ENCODE assay signal across 20 mouse cellular contexts in the genomic region with DNA sequence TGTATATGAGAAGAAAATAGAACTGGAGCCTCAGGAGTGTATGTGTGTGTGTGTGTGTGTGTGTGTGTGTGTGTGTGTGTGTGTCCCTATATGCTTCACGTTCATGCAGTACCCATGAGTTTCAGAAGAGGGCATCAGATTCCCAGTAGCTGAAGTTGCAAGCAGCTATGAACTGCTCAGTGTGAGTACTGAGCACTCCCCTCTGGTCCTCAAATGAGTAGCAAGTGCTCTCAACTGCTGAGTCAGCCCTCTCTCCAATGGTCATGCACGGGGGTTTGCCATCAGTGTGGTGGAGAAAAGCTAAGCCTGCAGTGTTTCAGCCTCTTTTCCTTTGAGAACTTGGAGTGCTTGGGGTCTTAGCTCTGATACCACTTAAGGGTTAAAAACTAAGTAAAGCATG.
DNase-seq lines count a peak whose midpoint lies in the region; ATAC-seq and TF ChIP-seq lines count a peak whose summit lies in the region.
"Had no signal": no experiment of that assay in that cellular context is flagged by ENCODE, and none has a peak within 500 bp of the region (broad histone marks: within the 10 kb centered on the region; RNA-seq: fewer than 3 reads in every experiment).

No protein-coding gene starts in this region.

- no peak for TF ChIP-seq CTCF in heart, adult 2 months (IDR thresholded peaks at IDR 0.05)
- TF ChIP-seq CTCF in liver, postnatal 0 days (IDR thresholded peaks at IDR 0.05; ENCODE audit: low read depth), result no peak
- peak in 1 of 2 experiments; percentile 51; a peak in 2 of 4 replicates for TF ChIP-seq CTCF in CH12.LX (conservative IDR thresholded peaks at IDR 0.05 in 1 of 2, IDR thresholded peaks at IDR 0.05 in 1 of 2; ENCODE audit: low read depth in 2 of 2, low read length in 2 of 2)

- no peaks in the 10 kb centered on the region for H3K36me3 ChIP-seq in heart, embryonic 12.5 days
- peaks cover 14% of the 10 kb centered on the region for H3K36me3 ChIP-seq in heart, adult 2 months (ENCODE audit: control insufficient read depth, insufficient read depth, low read length)
- H3K36me3 ChIP-seq in liver, embryonic 12.5 days, result no peaks in the 10 kb centered on the region
- H3K36me3 ChIP-seq in liver, postnatal 0 days (replicated peaks; ENCODE audit: insufficient read depth, low read length), result no peaks in the 10 kb centered on the region
- H3K36me3 ChIP-seq in CH12.LX (replicated peaks in 1 of 2; ENCODE audit: control insufficient read depth in 1 of 2, insufficient read depth in 1 of 2, low read length in 1 of 2), result peaks cover 0 to 27% of the 10 kb centered on the region in 2 experiments
- H3K36me3 ChIP-seq in liver, embryonic 16.5 days (ENCODE audit: control insufficient read depth, insufficient read depth), result no peaks in the 10 kb centered on the region
- H3K36me3 ChIP-seq: embryonic facial prominence, embryonic 12.5 days; limb, embryonic 12.5 days had no signal

- no peaks in the 10 kb centered on the region for H3K27me3 ChIP-seq in heart, embryonic 12.5 days (replicated peaks)
- H3K27me3 ChIP-seq in heart, adult 2 months (ENCODE audit: control insufficient read depth, insufficient read depth, low read length), result no peaks in the 10 kb centered on the region
- H3K27me3 ChIP-seq in liver, embryonic 12.5 days (replicated peaks), result no peaks in the 10 kb centered on the region
- no peaks in the 10 kb centered on the region for H3K27me3 ChIP-seq in liver, postnatal 0 days (ENCODE audit: insufficient read depth, low read length)
- H3K27me3 ChIP-seq in CH12.LX (replicated peaks), result no peaks in the 10 kb centered on the region
- no peaks in the 10 kb centered on the region for H3K27me3 ChIP-seq in liver, embryonic 16.5 days (ENCODE audit: control insufficient read depth, insufficient read depth, low read depth, low read length)
- H3K27me3 ChIP-seq: embryonic facial prominence, embryonic 12.5 days; limb, embryonic 12.5 days had no signal

- in situ Hi-C loops in CH12.LX (cut with MboI; ENCODE audit: low pct_ligation_motif_present, low pct_unique_long_range_greater_than_20kb, low sequenced_read_pairs), result no loop called here

- no peak for TF ChIP-seq POLR2A in heart, adult 2 months (IDR thresholded peaks at IDR 0.05; ENCODE audit: insufficient read depth, low read depth, low read length)
- TF ChIP-seq POLR2A in CH12.LX (IDR thresholded peaks at IDR 0.05; ENCODE audit: low read depth, low read length), result no peak

- peaks cover 6% of the 10 kb centered on the region for H3K79me2 ChIP-seq in heart, adult 2 months (replicated peaks; ENCODE audit: control insufficient read depth, insufficient read depth, low read length)
- peaks cover 27% of the 10 kb centered on the region for H3K79me2 ChIP-seq in CH12.LX (replicated peaks; ENCODE audit: control insufficient read depth, extremely low read depth, insufficient read depth, poor library complexity, severe bottlenecking)

- H3K4me3 ChIP-seq in heart, embryonic 12.5 days, result no peak overlapping the region
- H3K4me3 ChIP-seq in heart, adult 2 months, result no peak overlapping the region
- H3K4me3 ChIP-seq in liver, embryonic 12.5 days, result no peak overlapping the region
- no peak overlapping the region for H3K4me3 ChIP-seq in liver, postnatal 0 days (ENCODE audit: low read depth, low read length)
- H3K4me3 ChIP-seq in CH12.LX (replicated peaks in 1 of 3; ENCODE audit: low read depth in 2 of 3, low read length in 2 of 3, poor library complexity in 1 of 3), result no peak overlapping the region
- no peak overlapping the region for H3K4me3 ChIP-seq in liver, embryonic 16.5 days (ENCODE audit: low read depth, low read length)
- H3K4me3 ChIP-seq: embryonic facial prominence, embryonic 12.5 days; limb, embryonic 12.5 days; myocyte had no signal

- no peak for ATAC-seq in heart, embryonic 12.5 days (ENCODE audit: insufficient number of reproducible peaks, low FRiP score)
- ATAC-seq in liver, embryonic 12.5 days, result peak; percentile 14; the same call in 1 of the 2 replicates
- ATAC-seq in liver, postnatal 0 days, result no peak; the same call in 1 of the 2 replicates
- peak; percentile 4; the same call in 1 of the 2 replicates for ATAC-seq in liver, embryonic 16.5 days (ENCODE audit: low read depth)
- no peak for ATAC-seq in granulocyte monocyte progenitor cell, adult 5-6 weeks (replicated peaks; ENCODE audit: poor library complexity, severe bottlenecking)
- ATAC-seq: intestine, embryonic 16.5 days had no signal

- H3K9me3 ChIP-seq in heart, embryonic 12.5 days (replicated peaks), result no peaks in the 10 kb centered on the region
- H3K9me3 ChIP-seq in liver, embryonic 12.5 days (replicated peaks), result no peaks in the 10 kb centered on the region
- H3K9me3 ChIP-seq in liver, postnatal 0 days (ENCODE audit: low read length), result no peaks in the 10 kb centered on the region
- H3K9me3 ChIP-seq in CH12.LX (replicated peaks; ENCODE audit: low read length), result no peaks in the 10 kb centered on the region
- H3K9me3 ChIP-seq in liver, embryonic 16.5 days (replicated peaks; ENCODE audit: control insufficient read depth, low read length), result no peaks in the 10 kb centered on the region
- H3K9me3 ChIP-seq: embryonic facial prominence, embryonic 12.5 days; limb, embryonic 12.5 days had no signal

- no peak overlapping the region for H3K4me2 ChIP-seq in heart, embryonic 12.5 days
- H3K4me2 ChIP-seq in liver, embryonic 12.5 days, result 0 out of 2 replicates have a peak overlapping the region, but pooled peaks have one; percentile 10
- no peak overlapping the region for H3K4me2 ChIP-seq in liver, postnatal 0 days (ENCODE audit: low read depth, low read length)
- no peak overlapping the region for H3K4me2 ChIP-seq in CH12.LX (ENCODE audit: insufficient read depth, low read depth, poor library complexity, severe bottlenecking)
- H3K4me2 ChIP-seq in liver, embryonic 16.5 days (ENCODE audit: low read depth, low read length), result no peak overlapping the region
- H3K4me2 ChIP-seq: embryonic facial prominence, embryonic 12.5 days; limb, embryonic 12.5 days had no signal

- H3K9ac ChIP-seq in heart, embryonic 12.5 days, result no peak overlapping the region
- no peak overlapping the region for H3K9ac ChIP-seq in heart, adult 2 months (ENCODE audit: low read depth, low read length)
- no peak overlapping the region for H3K9ac ChIP-seq in liver, embryonic 12.5 days
- H3K9ac ChIP-seq in liver, postnatal 0 days (replicated peaks), result no peak overlapping the region
- no peak overlapping the region for H3K9ac ChIP-seq in CH12.LX (ENCODE audit: insufficient read depth, low read depth)
- no peak overlapping the region for H3K9ac ChIP-seq in liver, embryonic 16.5 days (ENCODE audit: low read depth, low read length)
- H3K9ac ChIP-seq: embryonic facial prominence, embryonic 12.5 days; limb, embryonic 12.5 days had no signal

- peaks cover 34% of the 10 kb centered on the region for H3K4me1 ChIP-seq in heart, embryonic 12.5 days (replicated peaks)
- H3K4me1 ChIP-seq in heart, adult 2 months (ENCODE audit: control insufficient read depth, insufficient read depth, low read length), result peaks cover 16% of the 10 kb centered on the region
- H3K4me1 ChIP-seq in liver, embryonic 12.5 days, result peaks cover 56% of the 10 kb centered on the region
- peaks cover 37% of the 10 kb centered on the region for H3K4me1 ChIP-seq in liver, postnatal 0 days (ENCODE audit: insufficient read depth)
- peaks cover 17 to 85% of the 10 kb centered on the region in 2 experiments for H3K4me1 ChIP-seq in CH12.LX (ENCODE audit: control insufficient read depth in 1 of 2, insufficient read depth in 2 of 2)
- H3K4me1 ChIP-seq in liver, embryonic 16.5 days (ENCODE audit: control insufficient read depth, low read depth, low read length), result peaks cover 14% of the 10 kb centered on the region

- TF ChIP-seq RAD21 in CH12.LX (IDR thresholded peaks at IDR 0.05; ENCODE audit: low read depth, low read length), result peak; percentile 31

- 97% methylated on average over 2 of the region's 2 CpGs for WGBS in heart, embryonic 12.5 days
- WGBS in heart, adult 2 months, result 98% methylated on average over 2 of the region's 2 CpGs
- WGBS in liver, embryonic 12.5 days (ENCODE audit: insufficient replicate concordance), result 86% methylated on average over 2 of the region's 2 CpGs
- 85% methylated on average over 2 of the region's 2 CpGs for WGBS in liver, postnatal 0 days (ENCODE audit: insufficient replicate concordance)
- 83% methylated on average over 2 of the region's 2 CpGs for WGBS in liver, embryonic 16.5 days (ENCODE audit: insufficient replicate concordance)

- dilution Hi-C loops in CH12.LX (cut with MboI; ENCODE audit: extremely low pct_ligation_motif_present, extremely low pct_unique_long_range_greater_than_20kb, low sequenced_read_pairs), result no loop called here

- DNase-seq in heart, adult 2 months, result no peak
- DNase-seq in liver, postnatal 0 days, result no peak
- DNase-seq in CH12.LX (ENCODE audit: extremely low read depth), result peak; percentile 45
- DNase-seq in B cell, adult 2 months, result no peak
- DNase-seq: adrenal gland, postnatal 25 days; cerebellum, postnatal 25 days; heart, adult 11 months; heart, postnatal 10 days; kidney, postnatal 4 days; lung, postnatal 14 days; right cerebral cortex, postnatal 14 days; thymus, adult 2 months had no signal

- intact Hi-C loops in heart, adult 2 months (cut with DNase I), result no loop called here

- no peak for TF ChIP-seq EP300 in heart, adult 2 months (IDR thresholded peaks at IDR 0.05; ENCODE audit: insufficient read depth, low read depth, low read length)
- no peak for TF ChIP-seq EP300 in liver, postnatal 0 days (IDR thresholded peaks at IDR 0.05; ENCODE audit: low read depth)
- TF ChIP-seq EP300 in CH12.LX (IDR thresholded peaks at IDR 0.05; ENCODE audit: low read length), result no peak

- 0 out of 2 replicates have a peak overlapping the region, but pooled peaks have one; percentile 11 for H3K27ac ChIP-seq in heart, embryonic 12.5 days (ENCODE audit: poor library complexity, severe bottlenecking)
- H3K27ac ChIP-seq in heart, adult 2 months, result no peak overlapping the region
- no peak overlapping the region for H3K27ac ChIP-seq in liver, embryonic 12.5 days
- no peak overlapping the region for H3K27ac ChIP-seq in liver, postnatal 0 days (ENCODE audit: low read depth)
- no peak overlapping the region for H3K27ac ChIP-seq in CH12.LX (ENCODE audit: insufficient read depth, low read depth)
- H3K27ac ChIP-seq in liver, embryonic 16.5 days (ENCODE audit: low read length), result no peak overlapping the region
- H3K27ac ChIP-seq: embryonic facial prominence, embryonic 12.5 days; limb, embryonic 12.5 days had no signal

TF ChIP-seq in CH12.LX, 34 proteins besides CTCF, POLR2A, EP300 and RAD21 (continues in another document):
- TF ChIP-seq ELF1 (IDR thresholded peaks at IDR 0.05; ENCODE audit: low read depth, low read length) (no peak), JUN (IDR thresholded peaks at IDR 0.05; ENCODE audit: insufficient read depth, low read depth, low read length) (no peak), ZKSCAN1 (IDR thresholded peaks at IDR 0.05; ENCODE audit: borderline replicate concordance, low read depth, low read length) (no peak), SMC3 (IDR thresholded peaks at IDR 0.05; ENCODE audit: low read depth, low read length) (peak; percentile 29), MAX (IDR thresholded peaks at IDR 0.05; ENCODE audit: low read length) (no peak), BHLHE40 (IDR thresholded peaks at IDR 0.05; ENCODE audit: low read depth, low read length) (no peak), CHD1 (IDR thresholded peaks at IDR 0.05; ENCODE audit: low read depth, low read length) (0 out of 2 replicates have a peak, but pooled peaks have one; percentile 28)

Comparison
In these comparisons a context has a peak if more than half of its experiments do, and no peak if none do; other contexts are left out.
1. ATAC-seq: peak in liver, embryonic 12.5 days (single experiment) and liver, embryonic 16.5 days (single experiment); none in heart, embryonic 12.5 days (single experiment), liver, postnatal 0 days (single experiment) and granulocyte monocyte progenitor cell, adult 5-6 weeks (single experiment).